Mouse (Mus musculus) heart, adult 2 months (tissue): Measurements from ENCODE around the gene Gm28051. TPM values are rescaled to one million over a fixed set of nuclear protein-coding genes. Genes with fewer than 3 reads are reported as not detected.

Experiments used
- DNase-seq, 2 experiments: peaks; one replicate each; pipeline ENCODE4 v3.0.0; 2021
- H3K27ac ChIP-seq: fragments of 200-600 bp; 2 replicates; pipeline ENCODE4 v1.8.1; 2022
- H3K27me3 ChIP-seq: fragments of 200-500 bp; 2 replicates; pipeline ENCODE4 v1.6.1; 2012; ENCODE audit warnings: mild to moderate bottlenecking, low read length, inconsistent platforms, mixed read lengths; ENCODE audit not compliant: control insufficient read depth, insufficient read depth
- H3K36me3 ChIP-seq: fragments of 200-500 bp; 2 replicates; pipeline ENCODE4 v1.6.1; 2012; ENCODE audit warnings: low read length, inconsistent platforms; ENCODE audit not compliant: control insufficient read depth, insufficient read depth
- H3K4me1 ChIP-seq: fragments of 200-500 bp; 2 replicates; pipeline ENCODE4 v1.6.1; 2011; ENCODE audit warnings: low read length; ENCODE audit not compliant: control insufficient read depth, insufficient read depth
- H3K4me3 ChIP-seq: fragments of 200-600 bp; 2 replicates; pipeline ENCODE4 v1.8.1; 2022
- H3K79me2 ChIP-seq: fragments of 200-500 bp; replicated peaks from 2 replicates; pipeline ENCODE4 v1.6.1; 2012; ENCODE audit warnings: mild to moderate bottlenecking, inconsistent platforms, low read length, moderate library complexity, mixed read lengths; ENCODE audit not compliant: control insufficient read depth, insufficient read depth
- H3K9ac ChIP-seq: fragments of 200-500 bp; 2 replicates; pipeline ENCODE4 v1.6.1; 2012; ENCODE audit warnings: low read depth, mild to moderate bottlenecking, control low read depth, inconsistent platforms, low read length, mixed read lengths
- CTCF ChIP-seq: fragments of 200-600 bp; IDR thresholded peaks from 2 replicates; pipeline ENCODE4 v1.8.1; 2022; ENCODE audit warnings: antibody characterized with exemption, mild to moderate bottlenecking, moderate library complexity
- EP300 ChIP-seq: fragments of 200-500 bp; IDR thresholded peaks from 2 replicates; pipeline ENCODE4 v1.6.1; 2011; ENCODE audit warnings: low read depth, low read length, control low read depth; ENCODE audit not compliant: insufficient read depth
- POLR2A ChIP-seq: fragments of 200-500 bp; IDR thresholded peaks from 2 replicates; pipeline ENCODE4 v1.6.1; 2011; ENCODE audit warnings: mild to moderate bottlenecking, low read depth, low read length, control low read depth; ENCODE audit not compliant: insufficient read depth
- WGBS: fragments of 180-500 bp; shearing (Covaris S2); methylation state at CpG from one replicate; pipeline ENCODE4 v1.1.7; 2018; 5-methylcytosine and 5-hydroxymethylcytosine counted together
- intact Hi-C: fragments of 180-260 bp; cut with DNase I; formaldehyde crosslinking; loops from one replicate; pipeline ENCODE4 v1.15.1; 2025
- polyA plus RNA-seq: library from polyadenylated mRNA; depleted of rRNA; stranded (reverse); fragments of >200 nt; gene quantifications from 2 replicates; pipeline ENCODE4 v1.2.3, GENCODE M21; 2012
- total RNA-seq, 2 experiments: library from RNA; stranded (reverse); gene quantifications; 2 replicates each; pipeline ENCODE4 v1.2.3; 2021

Gene Gm28051
- total and polyA plus RNA-seq, 3 experiments: not detected

- Histone ChIP-seq H3K9ac (no peak overlapping the region), H3K4me1 (peaks cover 6% of the 10 kb centered on the region; the same call in 1 of the 2 replicates), H3K36me3 (no peaks in the 10 kb centered on the region), H3K27ac (no peak overlapping the region), H3K27me3 (no peaks in the 10 kb centered on the region), H3K4me3 (no peak overlapping the region), H3K79me2 (no peaks in the 10 kb centered on the region)
- no peak for DNase-seq
- peak; percentile 43 for TF ChIP-seq CTCF
- no peak for TF ChIP-seq POLR2A
- intact Hi-C loops: no loop called here
- WGBS: 78% methylated on average over 7 of the region's 7 CpGs
Observed at GRCm38 (mm10) chr12:102681590-102681989, 76.0 kb downstream of the Gm28051 start.

GRCm38 (mm10) chr12:102678820-102679219, 78.7 kb downstream of the Gm28051 start:
- peaks cover 9% of the 10 kb centered on the region; the same call in 1 of the 2 replicates for H3K4me1 ChIP-seq
- no peak for TF ChIP-seq POLR2A
- no peak for TF ChIP-seq CTCF
- TF ChIP-seq EP300: no peak
- H3K9ac ChIP-seq: no peak overlapping the region
- H3K79me2 ChIP-seq: no peaks in the 10 kb centered on the region
- 60% methylated on average over 6 of the region's 6 CpGs for WGBS
- no peak overlapping the region for H3K4me3 ChIP-seq
- H3K27ac ChIP-seq: no peak overlapping the region
- DNase-seq: no peak
- intact Hi-C loops: no loop called here
- H3K27me3 ChIP-seq: no peaks in the 10 kb centered on the region
- H3K36me3 ChIP-seq: no peaks in the 10 kb centered on the region

GRCm38 (mm10) chr12:102677089-102677488, 80.5 kb downstream of the Gm28051 start:
- no peak for DNase-seq
- Histone ChIP-seq H3K36me3 (no peaks in the 10 kb centered on the region), H3K4me3 (no peak overlapping the region), H3K4me1 (peaks cover 8% of the 10 kb centered on the region; the same call in 1 of the 2 replicates), H3K27me3 (no peaks in the 10 kb centered on the region), H3K27ac (no peak overlapping the region), H3K79me2 (no peaks in the 10 kb centered on the region), H3K9ac (no peak overlapping the region)
- intact Hi-C loops: no loop called here
- 59% methylated on average over 3 of the region's 3 CpGs for WGBS
- TF ChIP-seq EP300: no peak
- TF ChIP-seq CTCF: no peak
- TF ChIP-seq POLR2A: no peak

DNA sequence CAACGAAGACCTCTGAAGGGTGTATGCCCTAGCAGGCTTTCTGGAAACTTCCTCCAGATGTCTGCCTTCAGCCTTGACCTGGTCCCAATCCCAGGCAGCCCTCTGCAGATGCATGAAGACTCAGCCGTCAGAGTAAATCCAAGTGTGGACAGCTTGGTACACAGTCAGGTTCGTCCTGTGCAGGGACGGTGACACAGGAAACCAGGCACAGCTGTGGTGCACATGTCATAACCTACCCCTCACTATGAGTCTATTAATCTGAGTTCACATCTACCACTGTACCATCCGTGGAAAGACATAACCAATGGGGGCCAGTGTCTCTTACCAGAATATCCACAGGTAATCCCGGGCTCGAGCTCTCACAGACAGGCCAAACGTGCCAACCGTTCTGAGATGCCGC, 83.0 kb downstream of the Gm28051 start:
- Histone ChIP-seq H3K79me2 (no peaks in the 10 kb centered on the region), H3K36me3 (no peaks in the 10 kb centered on the region), H3K4me1 (peaks cover 4% of the 10 kb centered on the region; the same call in 1 of the 2 replicates), H3K9ac (no peak overlapping the region), H3K27ac (no peak overlapping the region), H3K4me3 (no peak overlapping the region), H3K27me3 (no peaks in the 10 kb centered on the region)
- TF ChIP-seq EP300 (no peak), POLR2A (no peak), CTCF (no peak)
- no peak for DNase-seq
- intact Hi-C loops: no loop called here
- 83% methylated on average over 10 of the region's 10 CpGs for WGBS

- Histone ChIP-seq H3K79me2 (no peaks in the 10 kb centered on the region), H3K9ac (no peak overlapping the region), H3K27me3 (no peaks in the 10 kb centered on the region), H3K4me1 (peaks cover 4% of the 10 kb centered on the region; the same call in 1 of the 2 replicates), H3K27ac (peak overlapping the region; percentile 17; the same call in 1 of the 2 replicates), H3K36me3 (no peaks in the 10 kb centered on the region), H3K4me3 (no peak overlapping the region)
- no peak for DNase-seq
- 58% methylated on average over 13 of the region's 13 CpGs for WGBS
- TF ChIP-seq POLR2A: no peak
- no peak for TF ChIP-seq EP300
- no peak for TF ChIP-seq CTCF
- intact Hi-C loops: no loop called here
Observed at GRCm38 (mm10) chr12:102674123-102674522, 83.4 kb downstream of the Gm28051 start.

DNA sequence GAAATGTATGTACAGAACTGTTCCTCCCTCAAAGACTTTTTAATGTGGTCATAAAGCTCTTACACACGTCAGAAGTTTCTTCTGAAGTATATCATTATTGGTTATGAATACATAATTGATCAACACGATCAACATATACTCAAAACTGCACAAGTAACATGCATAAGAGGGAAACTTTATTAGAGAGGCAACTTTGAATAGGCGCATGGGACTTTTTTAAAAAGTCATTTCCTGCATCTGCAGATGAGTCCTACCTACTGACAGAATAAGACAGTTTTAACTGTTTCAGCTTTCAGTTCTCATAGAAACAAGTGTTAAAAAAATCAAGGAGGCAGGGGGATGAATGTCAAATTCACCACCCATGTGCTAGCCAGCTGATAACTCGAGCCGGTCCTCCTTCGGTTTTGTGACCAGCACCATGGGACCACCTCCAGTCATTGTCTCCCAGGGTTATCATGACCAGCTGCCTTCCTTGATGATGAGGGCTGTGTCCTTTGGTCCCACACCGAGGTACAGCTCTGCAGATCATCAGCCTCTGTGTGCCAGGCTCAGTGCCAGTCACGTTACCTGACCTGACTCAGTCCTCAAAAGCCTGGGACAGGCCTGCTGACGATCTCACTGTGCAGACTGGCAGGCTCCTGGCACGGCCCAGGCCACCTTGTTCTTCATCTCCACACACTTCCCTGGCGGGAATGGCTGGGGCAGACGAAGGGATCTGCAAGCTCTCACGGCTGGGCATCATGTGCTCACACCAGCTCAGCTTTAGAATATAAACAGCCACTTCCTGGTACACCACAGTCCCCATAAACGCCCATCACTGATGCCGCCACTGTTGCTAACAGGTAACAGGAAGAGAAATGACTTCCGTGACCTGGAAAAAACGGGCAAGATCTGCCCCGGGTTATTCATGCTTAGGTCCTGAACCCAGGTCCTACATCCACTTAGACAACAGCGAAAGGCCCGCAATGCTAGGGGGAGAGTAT, 84.4 kb downstream of the Gm28051 start:
- intact Hi-C loops: loop anchor here (2.0 kb wide), 1 partner anchor 32 kb away; the partner anchor contains the start of gene Itpk1
- Histone ChIP-seq H3K4me1 (peaks cover 4% of the 10 kb centered on the region; the same call in 1 of the 2 replicates), H3K36me3 (no peaks in the 10 kb centered on the region), H3K79me2 (no peaks in the 10 kb centered on the region), H3K27ac (no peak overlapping the region), H3K9ac (no peak overlapping the region), H3K4me3 (no peak overlapping the region), H3K27me3 (no peaks in the 10 kb centered on the region)
- WGBS: 69% methylated on average over 20 of the region's 20 CpGs
- no peak for TF ChIP-seq EP300
- TF ChIP-seq CTCF: no peak
- TF ChIP-seq POLR2A: no peak
- peak in 1 of 2 experiments; percentile 76 for DNase-seq
